Mouse (Mus musculus) cerebellum, adult 9-11 months (tissue): ENCODE measurements at regions not wholly inside any gene's neighbourhood (a gene's known extent, or its start where the extent isn't known, plus 50 kb on each side); places are given as distances from the start of the nearest gene placed in this dataset.

Experiments
- DNase-seq: peaks from one replicate; pipeline ENCODE4 v3.0.0; 2022

DNA sequence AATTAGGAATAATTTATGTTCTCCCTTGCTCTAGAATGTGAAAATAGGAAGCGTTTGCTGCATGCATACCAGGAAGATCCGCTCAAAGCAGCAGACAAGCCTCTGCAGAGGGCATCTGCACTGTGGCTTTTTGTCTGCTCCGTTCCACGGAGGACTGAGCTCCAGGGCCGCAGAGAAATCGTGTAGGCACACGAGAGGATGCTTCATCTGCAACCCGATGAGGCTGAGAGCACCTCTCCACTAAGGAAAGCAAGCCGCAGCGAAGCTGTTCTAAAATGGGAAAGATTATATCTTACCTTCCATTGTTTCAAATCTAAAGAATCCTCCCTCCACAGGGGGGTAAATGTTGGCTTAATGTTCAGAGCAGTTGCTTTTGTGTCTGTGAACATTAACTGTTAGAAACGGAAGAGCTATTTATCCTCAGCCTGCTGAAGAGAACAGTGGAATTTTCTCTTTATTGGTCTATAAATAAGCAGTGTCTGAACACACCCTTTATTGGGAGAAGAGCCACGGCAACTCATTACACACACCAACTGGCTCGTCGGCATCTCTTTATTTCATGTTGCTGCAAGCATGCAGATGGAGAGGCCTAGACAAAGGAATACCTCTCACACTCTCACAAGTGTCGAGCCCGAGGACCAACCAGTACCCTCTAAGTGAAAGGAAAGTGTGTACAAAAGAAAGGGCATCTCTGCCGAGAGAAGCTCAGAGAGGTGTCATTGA lies 414.6 kb upstream of the Hnrnpa3 start:
- DNase-seq = no peak

DNA sequence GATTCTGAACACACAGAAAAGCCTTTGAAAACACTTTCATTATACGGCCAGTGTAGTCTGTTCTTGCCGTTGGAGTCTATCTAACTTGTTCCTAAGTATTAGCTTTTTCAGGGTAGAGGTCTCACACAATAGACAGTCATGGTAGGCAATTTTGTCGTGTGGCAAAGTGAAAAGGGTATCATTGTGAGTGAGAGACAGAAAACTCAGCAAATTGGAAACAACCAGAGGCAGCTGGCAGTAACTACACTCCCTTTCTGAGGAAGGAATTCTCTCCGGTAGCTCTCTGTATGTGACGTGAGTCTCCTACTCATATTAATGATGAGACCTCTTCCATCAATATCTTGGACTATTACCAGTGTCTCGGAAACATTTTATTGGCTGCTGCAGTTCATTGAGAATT lies 413.8 kb upstream of the Hnrnpa3 start:
- DNase-seq = no peak

DNA sequence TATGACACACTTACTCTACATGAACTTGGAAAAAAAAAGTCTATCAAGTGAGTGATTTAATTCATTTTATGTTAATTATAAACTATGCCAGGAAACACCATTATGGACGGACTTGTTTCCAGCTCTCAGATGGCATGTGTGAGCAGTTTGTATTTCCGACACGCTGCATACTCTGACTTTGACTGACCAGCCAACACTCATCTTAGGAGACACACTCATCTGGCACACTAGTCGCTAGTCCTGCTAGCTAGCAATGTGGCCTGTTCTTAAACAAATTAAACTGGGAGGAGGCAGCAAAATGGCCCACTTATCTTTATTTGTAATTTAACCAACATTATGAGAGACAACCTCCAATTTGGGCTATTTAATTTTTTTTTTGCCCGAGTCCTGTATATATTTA lies 413.4 kb upstream of the Hnrnpa3 start:
- no peak for DNase-seq

DNA sequence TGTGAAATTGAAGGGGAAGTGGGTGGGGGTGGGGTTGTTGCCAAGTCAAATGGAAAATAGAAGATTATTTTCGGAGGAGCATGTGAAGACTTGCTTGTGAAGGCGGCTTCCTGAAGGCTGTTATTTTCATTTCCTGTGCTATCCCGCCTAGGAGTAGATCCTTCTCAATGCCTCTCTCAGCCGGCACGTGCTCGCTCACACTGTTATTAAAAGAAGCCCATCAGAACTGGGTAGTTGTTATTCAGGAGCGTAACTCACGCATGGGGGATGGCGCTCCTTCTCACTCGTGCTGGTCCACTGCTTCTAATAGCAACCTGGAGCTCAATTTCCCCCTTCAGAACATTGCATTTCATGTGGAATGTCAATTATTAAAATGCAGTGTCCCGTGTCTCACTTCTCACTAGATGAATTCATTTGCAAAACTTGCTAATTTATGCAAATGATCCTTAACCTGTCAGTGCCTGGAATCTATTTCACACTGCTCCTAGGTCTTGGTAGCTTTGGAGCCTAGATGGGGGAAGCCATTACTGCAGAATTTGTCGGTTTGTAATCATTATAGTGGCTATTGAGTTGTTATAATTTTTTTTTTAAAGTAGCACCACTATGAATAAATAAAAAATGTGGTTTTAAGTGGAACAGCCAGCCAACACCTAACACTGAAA lies 412.8 kb upstream of the Hnrnpa3 start:
- DNase-seq = no peak

DNA sequence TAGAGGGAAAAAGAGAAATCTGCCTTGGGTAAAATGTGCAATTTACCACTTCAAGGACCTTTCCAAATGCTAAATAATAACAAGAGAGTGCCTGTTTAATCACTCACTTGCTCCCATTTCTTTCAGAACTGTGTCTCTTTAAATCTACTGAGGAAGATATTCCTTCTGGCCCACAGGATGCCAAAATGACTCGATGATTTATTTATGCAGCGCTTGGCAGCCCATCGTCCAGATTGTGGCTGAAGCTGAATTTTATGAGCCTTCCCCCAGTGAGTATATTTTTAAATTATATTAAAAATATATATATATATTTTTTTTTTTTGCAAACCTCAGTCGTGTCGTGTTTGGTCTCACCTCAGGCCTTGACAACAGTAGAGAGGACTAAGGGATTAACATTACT lies 410.8 kb upstream of the Hnrnpa3 start:
- DNase-seq = no peak

DNA sequence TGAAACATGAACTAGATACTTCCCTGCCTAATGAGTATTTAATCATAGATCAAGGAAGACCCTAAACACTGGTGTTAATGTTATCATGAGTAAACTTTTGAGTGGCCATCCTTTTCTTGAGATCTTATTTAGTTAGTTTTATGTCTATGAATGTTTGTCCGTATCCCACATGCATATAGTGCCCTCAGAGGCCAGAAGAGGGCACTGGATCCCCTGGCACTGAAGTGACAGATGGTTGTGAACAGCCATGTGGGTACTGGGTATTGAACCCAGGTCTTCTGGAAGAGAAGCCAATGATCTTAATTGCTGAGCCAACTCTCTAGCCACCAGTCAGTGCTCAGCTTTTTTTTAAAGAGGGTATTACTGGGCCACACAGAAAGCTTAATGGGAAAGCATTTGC lies 408.6 kb upstream of the Hnrnpa3 start:
- no peak for DNase-seq

DNA sequence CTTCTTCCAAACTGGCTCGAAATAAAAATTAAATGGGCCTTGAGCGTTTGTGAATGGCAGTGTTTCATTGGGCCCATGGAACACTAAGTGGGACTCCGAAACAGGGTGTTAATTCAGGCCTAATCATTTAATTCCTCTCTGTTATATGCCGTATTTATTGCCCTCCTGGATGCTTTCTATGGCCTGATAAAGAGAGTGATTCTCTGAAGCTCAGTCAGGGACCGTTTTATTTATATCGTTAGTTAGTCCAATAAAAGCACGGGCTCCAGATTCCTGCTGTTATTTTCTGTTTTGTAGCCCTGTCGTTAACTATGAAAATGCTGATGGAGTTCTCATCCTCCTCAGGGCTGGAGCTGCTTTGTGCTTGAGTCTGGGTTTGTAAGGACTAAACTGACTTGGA lies 406.2 kb upstream of the Hnrnpa3 start:
- no peak for DNase-seq

DNA sequence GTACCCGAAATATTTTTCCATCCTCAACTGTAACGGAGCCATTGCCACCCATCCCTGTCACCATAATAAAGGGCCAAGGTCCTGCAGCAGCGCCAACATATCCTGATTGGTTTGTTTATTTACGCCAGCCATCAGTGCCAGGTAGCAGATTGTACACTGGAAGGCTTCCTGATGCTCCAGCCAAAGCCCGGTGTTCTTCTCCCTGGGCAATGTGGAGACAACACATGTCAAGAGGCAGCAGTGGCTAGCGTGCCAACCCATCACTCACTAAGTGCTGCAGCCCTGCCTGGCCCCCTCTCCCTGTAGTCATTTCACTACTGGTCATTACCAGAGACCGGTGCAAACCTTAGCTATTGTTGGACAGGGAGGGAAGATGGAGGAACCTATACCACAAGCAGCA lies 393.8 kb upstream of the Hnrnpa3 start:
- DNase-seq = peak; percentile 91

DNA sequence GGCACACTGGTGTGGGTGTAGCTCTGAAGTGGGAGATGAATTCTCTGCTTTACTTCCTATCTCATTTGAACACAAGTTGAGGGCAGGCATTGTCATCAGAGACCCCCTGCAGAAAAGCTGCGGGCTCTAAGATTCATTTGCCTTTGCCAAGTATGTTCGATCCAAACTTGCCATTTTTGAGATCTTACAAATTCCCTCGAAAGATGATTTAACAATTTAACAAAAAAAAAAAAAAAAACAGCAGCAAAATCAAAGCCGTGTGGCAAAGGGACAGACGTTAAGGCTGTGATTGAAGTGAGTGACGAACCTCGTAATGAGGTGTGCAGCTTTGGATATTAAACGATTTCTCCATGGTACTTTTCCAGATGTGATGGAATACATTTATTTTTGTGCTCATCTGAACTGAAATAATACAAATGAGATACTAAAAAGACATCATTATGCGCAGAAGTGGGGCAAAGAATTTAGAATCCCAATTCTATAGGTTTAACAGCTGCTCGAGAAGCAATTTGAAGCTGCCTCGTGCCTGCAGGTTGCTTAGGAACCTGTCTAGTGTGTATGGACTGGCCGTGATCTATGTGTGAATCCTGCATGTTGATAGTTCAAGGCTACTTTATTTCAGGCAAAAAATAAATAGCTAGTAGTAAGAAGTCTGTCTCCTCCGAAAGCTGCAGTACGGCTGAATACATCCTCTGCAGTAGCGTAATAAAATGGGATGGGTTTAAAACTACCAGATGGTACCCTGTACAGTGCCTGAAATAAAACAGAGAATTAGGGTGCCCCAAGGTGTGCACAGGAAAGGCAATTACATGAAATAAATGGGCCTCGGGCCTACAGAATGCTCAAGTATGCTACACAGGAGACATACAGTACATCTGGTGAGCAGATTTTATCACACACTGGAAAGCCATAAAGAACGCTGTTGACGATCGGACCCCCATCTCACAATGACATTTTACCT lies 393.0 kb upstream of the Hnrnpa3 start:
- peak; percentile 16 for DNase-seq

DNA sequence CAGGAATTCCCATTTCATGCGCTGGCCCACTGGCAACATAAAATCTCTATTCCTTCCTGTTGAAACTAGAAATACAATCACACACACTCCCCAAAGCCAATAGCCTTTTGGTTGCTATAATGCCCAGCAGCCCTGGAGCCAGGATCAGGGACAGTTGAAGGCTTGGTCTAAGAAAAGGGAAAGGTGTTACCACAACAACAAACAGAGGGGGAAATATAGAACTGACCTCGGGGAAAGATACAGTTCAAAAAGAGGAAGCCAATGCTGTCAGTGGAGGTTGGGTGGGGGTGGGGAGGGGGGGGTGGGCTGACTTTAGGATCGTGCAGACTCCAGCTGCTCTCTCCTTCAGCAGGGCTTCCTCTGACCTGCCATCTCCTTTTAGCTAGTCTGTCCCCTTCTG lies 391.1 kb upstream of the Hnrnpa3 start:
- DNase-seq = peak; percentile 8

DNA sequence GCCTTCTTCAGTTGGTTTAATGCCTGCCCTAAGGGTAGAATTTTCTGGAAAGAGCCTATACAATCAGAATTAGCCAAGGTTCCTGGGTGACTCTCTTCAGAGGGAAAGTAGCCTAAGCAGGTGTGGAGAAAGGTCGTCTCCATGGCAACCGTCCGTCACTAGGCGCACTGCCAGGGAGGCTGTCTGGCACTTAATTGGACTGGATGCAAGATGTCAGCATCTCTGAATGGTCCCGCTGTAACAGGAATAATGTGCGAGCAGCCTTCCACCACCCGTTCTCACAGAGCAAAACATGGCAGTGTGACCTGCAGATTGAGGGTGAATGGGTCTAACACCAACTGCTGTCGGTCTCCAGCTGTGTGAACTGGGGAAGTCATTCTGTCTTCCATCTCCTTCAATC lies 389.6 kb upstream of the Hnrnpa3 start:
- peak; percentile 78 for DNase-seq

DNA sequence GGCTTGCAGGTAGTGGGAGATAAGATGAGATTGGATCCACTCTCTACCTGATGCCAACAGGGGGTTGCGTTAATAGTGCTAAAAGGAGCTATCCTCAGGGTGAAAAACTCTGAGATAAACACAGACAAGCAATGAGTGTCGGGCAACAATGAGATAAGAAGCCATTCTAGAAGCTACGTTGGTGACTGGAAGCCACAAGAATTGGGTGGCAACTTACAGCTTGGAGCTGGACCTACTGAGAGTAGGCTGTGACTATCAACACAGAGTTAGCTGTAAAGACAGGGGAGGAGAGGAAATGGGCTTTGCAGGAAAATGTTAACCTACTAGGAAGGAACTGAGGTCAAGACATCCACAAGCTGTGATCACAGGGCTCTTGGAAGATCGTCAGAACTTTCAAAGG lies 388.9 kb upstream of the Hnrnpa3 start:
- peak; percentile 4 for DNase-seq

DNA sequence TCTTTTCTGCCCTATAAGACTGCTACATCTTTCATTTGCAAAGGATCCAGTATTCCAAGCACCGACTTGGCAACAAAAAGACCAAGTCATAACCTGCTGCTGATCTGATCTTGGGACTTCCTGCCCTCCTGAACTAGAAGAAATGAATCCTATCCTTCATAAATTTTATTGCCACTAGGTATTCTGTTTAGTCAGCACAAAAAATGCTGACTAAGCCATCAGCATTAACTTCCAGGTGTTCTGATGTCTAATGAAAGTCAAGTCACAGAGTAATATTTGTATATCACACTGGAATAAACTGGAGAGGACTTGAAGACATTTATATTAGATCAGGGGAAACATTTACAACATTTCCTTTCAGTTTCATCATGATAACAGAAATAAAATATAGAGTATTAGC lies 371.2 kb upstream of the Hnrnpa3 start:
- DNase-seq = no peak

DNA sequence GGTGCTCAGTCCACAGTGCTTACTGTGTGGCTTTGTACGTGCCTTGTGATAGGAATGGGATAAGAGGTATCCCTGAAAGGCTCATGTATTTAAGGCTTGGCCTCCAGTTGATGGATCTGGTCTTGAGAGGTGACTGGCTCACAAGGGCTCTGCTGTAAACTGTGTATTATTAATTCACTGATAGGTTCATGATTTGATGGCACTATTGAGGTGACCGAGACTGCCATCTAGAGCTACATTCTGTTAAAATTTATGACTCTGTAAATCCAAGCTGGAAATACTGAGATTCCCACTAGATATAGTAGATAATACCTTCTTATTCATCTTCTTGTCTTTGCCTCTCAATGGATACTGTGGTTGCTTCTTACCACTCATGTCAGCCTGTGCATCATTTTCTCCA lies 367.4 kb upstream of the Hnrnpa3 start:
- DNase-seq = no peak

DNA sequence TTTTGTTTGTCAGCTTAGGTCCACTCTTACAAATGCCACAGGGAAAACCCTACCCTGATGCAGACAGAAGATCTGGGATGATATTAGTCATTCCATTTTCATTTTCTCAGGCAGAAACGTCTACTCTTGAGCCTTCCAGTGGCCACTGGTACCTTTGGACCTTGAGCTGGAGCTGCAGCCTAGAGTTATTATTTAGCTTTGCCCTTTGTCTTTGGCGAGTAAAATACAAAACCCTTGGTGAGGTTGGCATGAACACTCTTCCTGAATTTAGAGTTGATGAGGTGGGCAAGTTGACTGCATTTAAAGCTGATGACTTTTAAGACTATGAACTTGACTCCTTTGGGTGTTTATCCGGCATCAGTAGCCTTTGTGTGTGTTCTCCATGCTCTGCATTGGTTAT lies 352.2 kb upstream of the Hnrnpa3 start:
- DNase-seq = no peak

DNA sequence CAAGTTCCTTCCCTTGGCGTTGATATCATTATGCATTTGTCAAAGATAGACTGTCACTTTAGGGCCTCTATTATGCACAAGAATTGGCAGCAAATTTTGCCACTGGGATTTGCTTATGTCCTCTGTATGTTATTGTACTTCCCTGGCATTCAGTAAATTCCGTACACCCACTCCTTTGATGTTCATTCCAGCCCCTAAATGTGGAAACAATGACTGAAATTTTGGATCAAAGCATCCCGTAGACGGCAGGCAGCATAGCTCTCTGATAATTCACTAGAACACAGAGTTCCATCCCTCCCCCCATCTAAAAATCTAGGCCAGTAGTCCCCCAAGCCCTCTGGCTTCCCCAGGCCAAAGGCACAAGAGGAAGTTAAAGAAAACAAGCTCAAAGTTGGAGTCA lies 347.9 kb upstream of the Hnrnpa3 start:
- no peak for DNase-seq

DNA sequence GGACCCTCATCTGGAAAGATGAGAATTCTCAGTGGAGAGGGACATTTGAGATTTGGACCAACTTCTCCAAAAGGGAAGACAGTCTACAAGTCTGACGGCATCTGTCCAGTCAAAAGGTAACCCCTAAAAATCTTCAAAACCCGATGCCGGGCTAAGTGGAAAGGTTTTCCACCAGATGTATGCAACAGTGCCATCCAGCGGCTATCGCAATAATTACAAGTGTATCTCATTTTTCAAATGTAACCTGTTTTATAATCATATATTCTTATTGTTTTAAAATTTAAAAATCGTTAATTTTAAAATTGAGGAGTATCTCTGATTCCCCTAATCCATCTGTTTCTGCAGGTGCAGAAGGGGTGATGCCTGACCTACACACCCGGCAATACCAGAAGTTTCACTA lies 346.8 kb upstream of the Hnrnpa3 start:
- DNase-seq = peak; percentile 10

DNA sequence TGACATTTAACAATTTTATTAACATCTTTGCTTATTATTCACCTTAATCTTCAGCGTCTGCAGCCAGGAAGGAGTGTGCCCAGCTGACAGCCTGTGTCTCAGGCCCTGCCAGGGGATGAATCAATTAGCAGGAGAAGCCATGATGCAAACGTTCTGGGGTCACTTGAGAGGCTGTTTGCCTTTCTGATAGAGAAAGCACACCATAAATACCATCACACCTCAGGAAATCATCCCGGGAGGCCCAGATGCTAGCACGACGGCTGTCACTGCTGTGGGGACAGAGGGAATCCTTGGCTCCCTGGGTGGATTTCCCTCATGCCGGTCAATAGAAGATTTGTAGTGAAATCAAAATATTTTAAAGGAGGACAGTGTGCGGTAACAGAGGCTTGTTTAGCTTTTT lies 343.7 kb upstream of the Hnrnpa3 start:
- DNase-seq = no peak

DNA sequence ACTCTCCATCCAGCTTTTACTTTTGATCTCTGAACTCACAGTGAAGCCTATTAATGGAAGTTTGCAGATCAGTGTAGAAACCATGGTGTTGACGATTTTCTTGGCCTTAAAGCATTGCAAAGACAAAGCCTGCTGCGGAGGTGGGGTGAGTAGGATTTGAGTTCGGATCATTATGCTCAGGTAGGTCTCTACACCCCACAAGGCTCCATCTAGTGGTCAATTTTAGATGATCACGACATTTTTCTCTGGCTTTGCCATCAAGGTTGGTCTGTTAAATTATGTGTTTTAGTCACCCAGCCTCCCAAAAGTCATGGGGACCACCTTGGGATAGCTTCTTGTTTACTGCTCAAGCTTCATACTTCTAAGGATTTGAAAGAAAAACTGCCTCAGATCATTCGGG lies 340.9 kb upstream of the Hnrnpa3 start:
- DNase-seq = no peak

DNA sequence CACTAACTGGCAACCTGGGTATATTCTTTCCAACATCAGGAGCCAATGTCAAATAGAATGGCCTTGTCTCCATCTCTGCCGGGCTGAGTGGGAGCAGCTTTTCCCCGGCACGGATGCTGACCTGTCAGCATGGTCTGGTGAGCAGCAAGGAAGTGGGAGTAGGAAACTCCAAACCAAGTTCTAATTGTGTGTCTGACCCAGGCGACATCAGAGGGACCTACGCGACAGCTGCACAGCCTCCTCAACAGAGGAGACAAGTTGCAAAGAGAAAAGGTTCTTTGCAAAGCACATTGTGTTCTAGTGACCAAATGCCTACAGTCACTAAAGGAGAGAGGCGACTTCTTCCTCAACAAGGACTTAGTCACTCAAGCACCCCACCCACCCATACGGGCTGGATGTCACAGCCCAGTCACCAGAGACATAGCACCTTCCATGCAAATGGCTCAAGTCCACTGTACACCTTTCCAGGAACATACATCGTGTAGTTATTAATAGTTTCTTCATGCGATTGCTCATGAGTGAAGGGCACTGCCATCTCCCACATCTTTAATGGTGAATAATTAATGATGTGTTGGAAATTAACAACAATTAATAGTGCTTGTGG lies 334.8 kb upstream of the Hnrnpa3 start:
- no peak for DNase-seq

DNA sequence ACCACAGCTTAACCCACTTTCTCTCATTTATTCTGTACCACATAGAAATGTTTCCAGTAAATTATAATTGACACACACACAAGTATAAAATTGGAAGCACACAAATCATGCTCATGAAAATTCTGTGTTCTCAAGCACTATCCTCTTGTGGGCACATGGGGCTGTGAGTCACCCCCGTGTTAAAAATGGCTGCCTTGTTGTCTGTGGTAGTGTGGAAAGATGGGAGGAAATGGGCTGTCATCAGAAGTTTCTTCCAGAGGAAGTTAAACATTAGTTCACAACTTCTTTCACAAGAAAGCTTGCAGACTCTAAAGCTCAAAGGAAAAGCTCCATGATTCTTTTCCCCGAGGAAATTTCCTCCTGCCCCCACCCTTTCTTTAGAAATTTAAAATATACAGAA lies 329.5 kb upstream of the Hnrnpa3 start:
- no peak for DNase-seq

DNA sequence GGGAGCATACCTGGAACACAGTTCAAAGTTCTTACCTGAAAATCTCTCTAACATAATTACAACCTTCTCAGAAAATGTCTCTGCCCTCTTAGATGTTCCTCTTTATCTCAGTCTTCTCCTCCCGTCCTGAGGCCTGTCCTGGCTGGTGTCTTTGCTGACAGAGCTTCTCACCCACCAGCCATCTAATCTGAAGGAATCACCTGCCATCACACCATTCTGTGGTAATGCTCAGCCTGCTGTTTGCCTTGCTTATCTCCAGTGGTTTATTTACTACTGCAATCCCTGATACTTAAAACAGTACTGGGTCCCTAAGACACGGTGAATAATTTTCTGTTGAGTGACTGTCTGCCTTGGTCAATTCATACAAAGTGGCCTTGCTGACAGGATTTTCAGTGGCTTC lies 317.8 kb upstream of the Hnrnpa3 start:
- DNase-seq = no peak

DNA sequence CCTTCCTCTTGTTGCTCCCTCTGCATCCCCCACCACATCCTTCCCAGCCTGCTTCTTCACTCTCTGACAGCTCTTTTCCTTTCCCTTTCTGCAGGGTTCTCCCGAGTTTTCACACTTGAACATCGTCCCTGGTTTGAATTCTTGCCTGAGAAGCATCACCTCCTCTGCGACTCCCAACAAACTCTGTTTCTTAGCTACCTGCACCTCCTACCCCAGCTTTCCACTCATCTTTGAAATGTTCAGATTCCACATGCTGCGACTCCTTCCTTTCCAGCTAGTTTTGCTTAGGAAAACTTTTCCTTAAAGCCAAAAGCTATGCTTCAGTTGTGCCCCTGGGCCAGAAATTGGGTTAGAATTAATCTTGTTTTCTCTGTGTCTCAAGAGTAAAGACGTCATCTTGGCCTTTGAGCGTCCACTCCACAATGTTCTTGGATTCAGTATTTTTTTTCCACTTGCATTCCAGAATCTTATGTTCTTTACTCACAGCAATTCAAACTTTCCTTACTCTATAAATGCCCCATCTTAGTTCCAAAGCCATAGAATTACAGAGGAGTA lies 317.3 kb upstream of the Hnrnpa3 start:
- no peak for DNase-seq
